Mouse (Mus musculus) T-helper 2 cell (primary cell): ENCODE data around the gene 2200002D01Rik.

Experiments
- in situ Hi-C: fragments of 300-600 bp; cut with MboI, MseI; formaldehyde crosslinking; loops from one replicate; pipeline ENCODE4 v1.15.1; 2025; ENCODE audit warnings: high pct_unique_total_duplicates

Gene 2200002D01Rik

DNA sequence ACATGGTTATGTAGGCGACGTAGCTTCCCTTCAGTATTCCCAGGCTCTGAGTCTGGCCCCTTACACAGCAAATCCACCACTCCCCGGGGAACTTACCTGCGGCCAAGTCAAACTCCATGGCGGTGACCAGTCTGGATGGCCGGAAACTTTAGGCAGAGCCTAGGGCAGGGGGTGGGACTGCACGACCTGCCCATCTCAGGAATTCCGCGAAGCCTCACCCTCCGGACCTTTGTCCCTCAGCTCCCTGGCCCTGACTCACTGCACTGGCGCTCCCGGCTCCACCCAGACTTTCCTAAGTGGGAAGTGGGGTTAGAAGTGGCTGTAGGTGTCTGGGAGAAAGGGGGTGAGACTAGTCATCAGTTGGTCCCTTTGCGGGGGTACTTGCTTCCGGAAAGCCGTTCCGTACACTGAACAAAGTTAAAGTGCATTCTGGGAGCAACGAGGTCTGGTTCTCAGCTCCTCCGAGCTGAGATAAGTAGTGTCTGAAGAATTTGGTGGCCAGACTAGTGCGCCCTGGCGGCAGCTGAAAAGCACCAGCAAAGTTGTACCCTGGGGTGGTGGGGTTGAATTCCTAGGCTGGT lies at the start of gene 2200002D01Rik:
Gene 2200002D01Rik, minus strand, starts transcription at position 206 of the 581 bp plus-strand sequence.
- in situ Hi-C loops = no loop called here

- in situ Hi-C loops = no loop called here
Measured at GRCm38 (mm10) chr7:29296998-29297397, 48.7 kb upstream of the 2200002D01Rik start.

GRCm38 (mm10) chr7:29295861-29296647 lies 47.8 kb upstream of the 2200002D01Rik start:
- in situ Hi-C loops = no loop called here

- in situ Hi-C loops = no loop called here
Measured at GRCm38 (mm10) chr7:29294111-29294761, 46.0 kb upstream of the 2200002D01Rik start.

DNA sequence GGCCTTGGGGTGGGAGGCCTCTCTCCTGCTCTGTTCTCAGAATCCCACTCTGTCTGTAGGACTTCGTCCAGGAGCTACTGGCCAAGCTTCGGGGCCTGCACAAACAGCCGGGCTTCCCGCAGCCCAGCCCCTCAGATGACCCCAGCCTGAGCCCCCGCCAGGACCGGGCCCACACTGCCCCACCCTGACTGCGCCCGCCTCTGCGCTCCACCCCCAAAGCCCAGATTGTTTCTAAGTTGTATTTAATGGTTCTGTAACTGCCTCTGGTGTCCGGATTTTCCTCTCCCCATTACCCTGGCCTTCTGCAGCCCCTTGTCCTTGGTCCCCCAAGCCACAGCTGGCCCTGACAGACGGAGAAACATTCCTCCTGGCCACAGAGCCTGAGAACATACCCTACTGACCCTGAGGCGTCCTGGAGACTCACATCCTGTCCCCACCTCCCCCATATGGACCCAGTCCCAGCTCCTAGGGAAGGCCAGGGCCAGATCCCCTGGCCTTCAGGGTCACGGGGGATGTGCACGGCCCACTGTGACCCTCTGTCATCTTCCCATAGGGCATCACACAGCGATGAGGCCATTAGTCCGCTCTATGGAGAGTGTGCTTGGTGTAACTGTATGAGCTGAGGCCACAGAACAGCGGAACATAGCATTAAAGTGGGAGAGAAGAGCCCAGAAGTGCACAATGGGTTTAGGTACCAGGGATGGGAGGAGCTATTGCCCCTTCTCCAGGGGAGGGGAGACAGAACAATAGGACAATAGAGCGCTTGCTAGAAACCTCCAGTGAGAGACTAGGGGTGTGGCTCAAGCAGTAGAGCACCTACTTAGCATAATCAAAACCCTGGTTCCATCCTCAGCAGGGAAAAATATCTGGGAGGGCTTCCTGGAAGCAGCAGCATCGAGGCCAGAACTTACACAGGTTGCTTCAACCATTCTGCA lies 45.1 kb upstream of the 2200002D01Rik start:
- in situ Hi-C loops = no loop called here

- in situ Hi-C loops = no loop called here
Measured at GRCm38 (mm10) chr7:29292458-29293098, 44.3 kb upstream of the 2200002D01Rik start.

GRCm38 (mm10) chr7:29291616-29292457 lies 43.6 kb upstream of the 2200002D01Rik start:
- in situ Hi-C loops = no loop called here

GRCm38 (mm10) chr7:29290691-29291485 lies 42.6 kb upstream of the 2200002D01Rik start:
- in situ Hi-C loops = no loop called here

- in situ Hi-C loops = no loop called here
Measured at GRCm38 (mm10) chr7:29289856-29290255, 41.6 kb upstream of the 2200002D01Rik start.

DNA sequence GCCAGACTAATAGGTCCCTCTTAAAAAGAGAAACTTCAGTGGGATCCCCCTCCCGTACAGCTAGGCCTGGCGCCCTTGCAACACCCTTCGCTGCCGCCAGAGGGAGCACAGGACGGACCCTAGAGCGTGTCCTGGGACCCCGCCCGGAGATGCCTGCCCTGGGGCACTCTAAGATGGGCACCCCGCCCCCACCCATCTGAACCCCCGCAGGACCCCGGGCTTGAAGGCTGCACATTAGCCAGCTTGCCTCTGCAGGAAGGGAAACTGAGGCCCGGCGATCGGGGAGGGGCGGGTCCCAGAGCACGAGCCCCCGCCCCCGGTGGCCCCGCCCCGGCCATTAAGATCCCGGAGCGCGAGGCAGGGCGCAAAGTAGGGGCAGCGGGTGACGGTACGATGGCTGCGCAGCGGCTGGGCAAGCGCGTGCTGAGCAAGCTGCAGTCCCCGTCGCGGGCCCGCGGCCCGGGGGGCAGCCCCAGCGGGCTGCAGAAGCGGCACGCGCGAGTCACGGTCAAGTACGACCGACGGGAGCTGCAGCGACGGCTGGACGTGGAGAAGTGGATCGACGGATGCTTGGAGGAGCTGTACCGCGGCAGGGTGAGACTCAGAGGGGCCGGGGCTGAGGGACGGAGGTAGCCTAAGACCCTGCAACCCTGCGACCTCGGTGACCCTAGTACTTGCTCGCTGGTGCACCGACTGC lies 40.8 kb upstream of the 2200002D01Rik start, which contains the start of gene Ppp1r14a:
Gene Ppp1r14a, plus strand, starts transcription at position 367 of the 697 bp plus-strand sequence.
- in situ Hi-C loops = no loop called here

GRCm38 (mm10) chr7:29288079-29288478 lies 39.8 kb upstream of the 2200002D01Rik start:
- in situ Hi-C loops = no loop called here

- in situ Hi-C loops = no loop called here
Measured at GRCm38 (mm10) chr7:29287481-29287880, 39.2 kb upstream of the 2200002D01Rik start.

- in situ Hi-C loops = no loop called here
Measured at GRCm38 (mm10) chr7:29284523-29284922, 36.3 kb upstream of the 2200002D01Rik start.

DNA sequence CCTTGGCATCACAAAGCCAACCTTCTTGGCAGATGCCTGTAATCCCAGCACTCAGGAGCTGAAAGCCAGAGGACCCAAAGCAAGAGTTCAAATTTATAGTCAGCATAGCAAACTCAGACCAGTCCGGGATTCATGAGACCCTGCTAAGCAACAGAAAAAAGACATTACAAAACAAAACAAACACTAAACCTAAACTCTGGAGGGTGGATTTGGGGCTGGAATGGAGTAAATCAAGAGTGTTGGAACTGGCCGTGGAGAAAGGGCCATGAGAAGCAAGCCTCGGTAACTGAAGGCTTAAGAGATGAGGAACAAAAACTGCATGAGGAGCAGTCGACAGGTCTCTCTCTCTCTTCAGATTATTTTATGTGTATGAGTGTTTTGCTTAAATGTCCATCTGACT lies 35.6 kb upstream of the 2200002D01Rik start:
- in situ Hi-C loops = no loop called here

- in situ Hi-C loops = no loop called here
Measured at GRCm38 (mm10) chr7:29282074-29282554, 33.8 kb upstream of the 2200002D01Rik start.

- in situ Hi-C loops = no loop called here
Measured at GRCm38 (mm10) chr7:29281201-29282073, 33.2 kb upstream of the 2200002D01Rik start, which contains the start of gene Spint2. TSS of gene Spint2 (minus strand) at chr7:29281912.

DNA sequence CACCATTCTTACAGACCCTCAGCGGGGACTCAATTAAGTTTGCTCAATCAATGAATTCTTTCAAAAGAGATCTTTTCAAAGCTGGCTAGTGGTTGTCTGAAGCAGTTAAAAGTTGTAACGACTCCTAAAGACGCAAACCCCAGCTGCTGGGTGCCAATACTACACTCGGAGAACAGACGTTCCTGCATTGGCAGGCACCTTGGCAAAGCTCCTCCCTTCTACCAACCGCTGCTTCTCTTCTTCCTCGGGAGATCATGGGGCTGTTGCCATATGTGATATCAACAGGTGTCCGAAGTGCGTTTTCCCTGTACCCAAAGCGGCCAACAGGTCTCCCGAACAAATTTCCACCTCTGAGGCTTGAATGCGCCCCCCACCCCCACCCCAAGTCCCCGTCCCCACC lies 32.5 kb upstream of the 2200002D01Rik start:
- in situ Hi-C loops = no loop called here
